Comparison of ENCODE assay signal across 29 mouse cellular contexts in genomic region chr3:123245646-123246045, GRCm38 (mm10). TPM values are rescaled to one million over a fixed set of nuclear protein-coding genes. Genes with fewer than 3 reads are reported as not detected.
DNase-seq lines count a peak whose midpoint lies in the region; ATAC-seq and TF ChIP-seq lines count a peak whose summit lies in the region.
"Had no signal": no experiment of that assay in that cellular context is flagged by ENCODE, and none has a peak within 500 bp of the region (broad histone marks: within the 10 kb centered on the region; RNA-seq: fewer than 3 reads in every experiment).

No protein-coding gene starts in this region.

- no peak overlapping the region for H3K4me2 ChIP-seq in kidney, postnatal 0 days (ENCODE audit: low read length)
- H3K4me2 ChIP-seq in embryonic facial prominence, embryonic 11.5 days (ENCODE audit: low read depth, low read length) = no peak overlapping the region
- peak overlapping the region; percentile 31 for H3K4me2 ChIP-seq in myocyte (ENCODE audit: low read depth)
- H3K4me2 ChIP-seq: embryonic facial prominence, embryonic 12.5 days; heart, embryonic 13.5 days; hindbrain, embryonic 15.5 days; kidney, embryonic 15.5 days; liver, embryonic 13.5 days; neural tube, embryonic 15.5 days; stomach, embryonic 15.5 days had no signal

- no peaks in the 10 kb centered on the region for H3K79me2 ChIP-seq in myocyte (ENCODE audit: control insufficient read depth, insufficient read depth)

- no peak overlapping the region for H3ac ChIP-seq in myocyte (ENCODE audit: control insufficient read depth, insufficient read length)

- no peaks in the 10 kb centered on the region for H3K36me3 ChIP-seq in kidney, postnatal 0 days (ENCODE audit: insufficient read depth, low read length)
- no peaks in the 10 kb centered on the region for H3K36me3 ChIP-seq in embryonic facial prominence, embryonic 11.5 days (replicated peaks; ENCODE audit: control insufficient read depth, insufficient read depth, low read depth, low read length)
- no peaks in the 10 kb centered on the region for H3K36me3 ChIP-seq in myocyte (ENCODE audit: control insufficient read depth, insufficient read depth)
- H3K36me3 ChIP-seq: embryonic facial prominence, embryonic 12.5 days; heart, embryonic 13.5 days; hindbrain, embryonic 10.5 days; hindbrain, embryonic 15.5 days; kidney, embryonic 15.5 days; liver, embryonic 13.5 days; neural tube, embryonic 15.5 days; stomach, embryonic 15.5 days had no signal

- ATAC-seq in kidney, postnatal 0 days (replicated peaks; ENCODE audit: low FRiP score, low read depth) = no peak
- ATAC-seq in embryonic facial prominence, embryonic 11.5 days (replicated peaks; ENCODE audit: insufficient number of reproducible peaks, low FRiP score, low TSS enrichment, low read depth) = no peak; the same call in 1 of the 2 replicates
- ATAC-seq: forebrain, embryonic 14.5 days; inflammation-experienced regulatory T-cells, adult 6 months had no signal

- peak; percentile 22 for DNase-seq in kidney, postnatal 0 days (ENCODE audit: low spot score)
- no peak for DNase-seq in kidney, postnatal 10 days
- peak; percentile 73 for DNase-seq in NIH3T3 (ENCODE audit: low read depth)
- peak; percentile 61 for DNase-seq in embryonic facial prominence, embryonic 11.5 days (ENCODE audit: low spot score)
- no peak for DNase-seq in left cerebral cortex, postnatal 4 days
- DNase-seq: adrenal gland, adult 8-10 months; cerebellum, adult 2 months; cerebellum, postnatal 14 days; heart, postnatal 10 days; kidney, adult 18-20 months; kidney, postnatal 4 days; layer of hippocampus, postnatal 36 days; liver, embryonic 13.5 days; lung, adult 18-20 months; lung, postnatal 10 days; midbrain, embryonic 14.5 days; right cerebral cortex, postnatal 25 days had no signal

- H3K27ac ChIP-seq in kidney, postnatal 0 days = no peak overlapping the region
- H3K27ac ChIP-seq in embryonic facial prominence, embryonic 11.5 days (replicated peaks; ENCODE audit: low read depth, low read length) = no peak overlapping the region
- H3K27ac ChIP-seq: embryonic facial prominence, embryonic 12.5 days; heart, embryonic 13.5 days; hindbrain, embryonic 10.5 days; hindbrain, embryonic 15.5 days; kidney, embryonic 15.5 days; liver, embryonic 13.5 days; neural tube, embryonic 15.5 days; stomach, embryonic 15.5 days had no signal

- no peak overlapping the region for H3K4me3 ChIP-seq in kidney, postnatal 0 days (replicated peaks; ENCODE audit: low read depth, low read length)
- H3K4me3 ChIP-seq in embryonic facial prominence, embryonic 11.5 days (ENCODE audit: low read depth, low read length) = no peak overlapping the region
- no peak overlapping the region for H3K4me3 ChIP-seq in myocyte
- H3K4me3 ChIP-seq: embryonic facial prominence, embryonic 12.5 days; heart, embryonic 13.5 days; hindbrain, embryonic 10.5 days; hindbrain, embryonic 15.5 days; kidney, embryonic 15.5 days; liver, embryonic 13.5 days; neural tube, embryonic 15.5 days; stomach, embryonic 15.5 days had no signal

- no peaks in the 10 kb centered on the region for H3K9me3 ChIP-seq in kidney, postnatal 0 days (replicated peaks; ENCODE audit: low read length)
- no peaks in the 10 kb centered on the region for H3K9me3 ChIP-seq in embryonic facial prominence, embryonic 11.5 days (replicated peaks; ENCODE audit: control insufficient read depth, low read length)
- H3K9me3 ChIP-seq: embryonic facial prominence, embryonic 12.5 days; heart, embryonic 13.5 days; hindbrain, embryonic 10.5 days; hindbrain, embryonic 15.5 days; kidney, embryonic 15.5 days; liver, embryonic 13.5 days; neural tube, embryonic 15.5 days; stomach, embryonic 15.5 days had no signal

- TF ChIP-seq CTCF in kidney, postnatal 0 days (IDR thresholded peaks at IDR 0.05; ENCODE audit: low read depth) = no peak

- H3K9ac ChIP-seq in kidney, postnatal 0 days (ENCODE audit: low read depth, low read length) = no peak overlapping the region
- no peak overlapping the region for H3K9ac ChIP-seq in embryonic facial prominence, embryonic 11.5 days (replicated peaks; ENCODE audit: low read length)
- H3K9ac ChIP-seq: embryonic facial prominence, embryonic 12.5 days; heart, embryonic 13.5 days; hindbrain, embryonic 15.5 days; kidney, embryonic 15.5 days; liver, embryonic 13.5 days; neural tube, embryonic 15.5 days; stomach, embryonic 15.5 days had no signal

- no peak for TF ChIP-seq POLR2A in myocyte (IDR thresholded peaks at IDR 0.05; ENCODE audit: insufficient read length, low read depth)

- 23% methylated on average over 4 of the region's 4 CpGs for WGBS in kidney, postnatal 0 days
- WGBS in embryonic facial prominence, embryonic 11.5 days = 23% methylated on average over 4 of the region's 4 CpGs

- no peaks in the 10 kb centered on the region for H3K27me3 ChIP-seq in kidney, postnatal 0 days (ENCODE audit: insufficient read depth, low read length)
- no peaks in the 10 kb centered on the region for H3K27me3 ChIP-seq in embryonic facial prominence, embryonic 11.5 days (ENCODE audit: control insufficient read depth, insufficient read depth, low read length)
- H3K27me3 ChIP-seq in myocyte (ENCODE audit: control insufficient read depth, insufficient read depth, insufficient read length) = no peaks in the 10 kb centered on the region
- H3K27me3 ChIP-seq: CH12.LX; embryonic facial prominence, embryonic 12.5 days; heart, embryonic 13.5 days; hindbrain, embryonic 15.5 days; kidney, embryonic 15.5 days; liver, embryonic 13.5 days; neural tube, embryonic 15.5 days; stomach, embryonic 15.5 days had no signal

- H3K4me1 ChIP-seq in kidney, postnatal 0 days (replicated peaks; ENCODE audit: insufficient read depth, low read length) = 0 out of 2 replicates have a peak, but pooled peaks cover 5% of the 10 kb centered on the region
- H3K4me1 ChIP-seq in embryonic facial prominence, embryonic 11.5 days (ENCODE audit: control insufficient read depth, insufficient read depth, low read length) = no peaks in the 10 kb centered on the region
- H3K4me1 ChIP-seq: hindbrain, embryonic 10.5 days; hindbrain, embryonic 15.5 days; liver, embryonic 13.5 days; neural tube, embryonic 15.5 days; stomach, embryonic 15.5 days had no signal

- intact Hi-C loops in left cerebral cortex, postnatal 4 days (cut with DNase I) = no loop called here

TF ChIP-seq in myocyte, 11 proteins besides CTCF, POLR2A, EP300 and RAD21:
- TF ChIP-seq MAX (IDR thresholded peaks at IDR 0.05; ENCODE audit: low read depth) = no peak

RNA-seq across cellular contexts. Expression of gene Synpo2, which starts 9.7 kb away (rescaled TPM):
- 5.1 and 5.2 TPM in 2 replicates for polyA plus RNA-seq in kidney, postnatal 0 days (2015; fragmentation: Nextera tagmentation; extraction: Ambion mirVana)
- 6.5 and 7.3 TPM in 2 replicates for polyA plus RNA-seq in embryonic facial prominence, embryonic 11.5 days (2014; fragmentation: Nextera tagmentation; extraction: Ambion mirVana)
- 24.4 TPM for polyA plus RNA-seq in myocyte (2012; fragmentation: generic; extraction: Trizol)
- total RNA-seq in left cerebral cortex, postnatal 4 days (2021) = 1 to 10 TPM; 2.2 to 3.0 TPM
- total RNA-seq: monocyte, adult 5-6 weeks had no signal
- polyA plus RNA-seq: inflammation-experienced regulatory T-cells, adult 6 months had no signal

RNA-seq across cellular contexts. Expression of gene Sec24d, which starts 21.6 kb away (rescaled TPM):
- 51.4 and 61.1 TPM in 2 replicates for polyA plus RNA-seq in kidney, postnatal 0 days (2015; fragmentation: Nextera tagmentation; extraction: Ambion mirVana)
- 35.8 and 38.3 TPM in 2 replicates for polyA plus RNA-seq in embryonic facial prominence, embryonic 11.5 days (2014; fragmentation: Nextera tagmentation; extraction: Ambion mirVana)
- polyA plus RNA-seq in myocyte (2012; fragmentation: generic; extraction: Trizol) = 36.8 TPM
- total RNA-seq in left cerebral cortex, postnatal 4 days (2021) = 10 to 100 TPM; 21.1 to 22.7 TPM

Comparison
In these comparisons a context has a peak if more than half of its experiments do, and no peak if none do; other contexts are left out.
1. DNase-seq: peak in kidney, postnatal 0 days (single experiment), NIH3T3 (single experiment) and embryonic facial prominence, embryonic 11.5 days (single experiment); none in kidney, postnatal 10 days (single experiment) and left cerebral cortex, postnatal 4 days (single experiment).